Mouse (Mus musculus) stomach, postnatal 0 days (tissue): ENCODE results near the gene Pde10a.

Experiments
- CTCF ChIP-seq: IDR thresholded peaks from 2 replicates; pipeline ENCODE4 v1.5.1; 2016; ENCODE audit warnings: antibody characterized with exemption, low read depth, mild to moderate bottlenecking, moderate library complexity
- EP300 ChIP-seq: optimal IDR thresholded peaks from 2 replicates; pipeline ENCODE3; 2016; ENCODE audit warnings: antibody characterized with exemption

DNA sequence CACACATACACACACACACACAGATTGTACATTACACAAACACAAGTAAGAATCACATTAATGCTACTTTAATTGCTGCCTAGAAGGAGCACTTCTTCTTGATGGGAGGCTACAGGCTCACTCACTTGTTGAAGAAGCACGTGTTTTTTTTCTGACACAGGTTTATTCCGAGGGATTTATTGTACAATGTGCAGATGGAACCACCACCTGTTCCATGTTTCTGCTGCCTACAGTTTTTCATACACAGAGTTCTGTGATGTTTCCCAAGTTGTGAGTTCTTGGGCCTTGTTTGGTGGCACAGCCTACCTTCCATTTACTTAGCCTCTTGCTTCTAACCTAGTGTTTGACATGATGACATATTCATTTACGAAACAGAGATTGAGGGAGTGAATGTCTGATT lies 387.8 kb downstream of the Pde10a start:
- TF ChIP-seq CTCF, result no peak
- no peak for TF ChIP-seq EP300
